Mouse (Mus musculus): ENCODE measurements around the gene Drap1.

DNA sequence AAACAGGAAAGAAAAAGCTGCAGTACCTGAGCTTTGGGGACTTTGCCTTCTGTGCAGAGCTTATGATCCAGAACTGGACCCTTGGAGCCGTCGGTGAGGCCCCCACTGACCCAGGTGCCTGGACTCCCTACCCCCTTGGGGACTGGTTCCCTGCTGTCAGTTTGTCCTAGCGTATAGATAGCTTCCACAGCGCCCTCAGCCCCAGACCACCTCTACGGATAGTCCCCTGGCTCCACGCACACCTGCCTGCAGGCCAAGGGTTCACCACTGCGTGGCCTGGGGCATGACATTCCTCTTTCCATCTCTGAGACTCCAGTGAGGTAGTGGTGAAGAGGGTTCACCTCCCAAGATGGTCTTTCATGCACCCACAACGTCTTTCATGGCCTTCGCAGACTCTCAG lies 38.4 kb upstream of the Drap1 start:
- TF ChIP-seq MAX (IDR thresholded peaks at IDR 0.05; ENCODE audit: low read length) (no peak), CTCF (IDR thresholded peaks at IDR 0.05 in 2 of 3, conservative IDR thresholded peaks at IDR 0.05 in 1 of 3; ENCODE audit: control insufficient read depth in 1 of 3, insufficient read depth in 1 of 3, low read depth in 2 of 3, low read length in 3 of 3, poor library complexity in 1 of 3, severe bottlenecking in 1 of 3) (no peak), BHLHE40 (IDR thresholded peaks at IDR 0.05; ENCODE audit: borderline replicate concordance, low read depth, low read length) (no peak), POLR2A (IDR thresholded peaks at IDR 0.05; ENCODE audit: control insufficient read depth in 1 of 2, insufficient read depth in 1 of 2, low read depth in 1 of 2, low read length in 2 of 2, poor library complexity in 1 of 2) (no peak), TBP (IDR thresholded peaks at IDR 0.05; ENCODE audit: low read depth, low read length) (no peak), MEF2A (IDR thresholded peaks at IDR 0.05; ENCODE audit: extremely low read depth, insufficient replicate concordance, low read depth, low read length, poor library complexity, severe bottlenecking) (no peak), MYC (IDR thresholded peaks at IDR 0.05; ENCODE audit: low read depth, low read length) (no peak), USF1 (IDR thresholded peaks at IDR 0.05; ENCODE audit: low read depth, low read length) (no peak), MAFK (IDR thresholded peaks at IDR 0.05; ENCODE audit: borderline replicate concordance, low read depth, low read length) (no peak), ZNF384 (IDR thresholded peaks at IDR 0.05; ENCODE audit: low read depth, low read length) (no peak)
